Mouse (Mus musculus) brain, embryonic 14.5 days (tissue): Measurements from ENCODE around the gene Spata31d1c. TPM values are rescaled to one million over a fixed set of nuclear protein-coding genes. Genes with fewer than 3 reads are reported as not detected.

Experiments used
- DNase-seq: peaks from one replicate; pipeline ENCODE4 v3.0.0-alpha.2; 2011; ENCODE audit warnings: low read depth
- CTCF ChIP-seq: fragments of 200-500 bp; IDR thresholded peaks from 2 replicates; pipeline ENCODE4 v1.5.1; 2012; ENCODE audit warnings: inconsistent platforms, mild to moderate bottlenecking, moderate library complexity, borderline replicate concordance; ENCODE audit not compliant: insufficient read depth, insufficient read length; ENCODE audit errors: extremely low read depth
- POLR2A ChIP-seq: fragments of 200-500 bp; IDR thresholded peaks from 2 replicates; pipeline ENCODE4 v1.6.1; 2012; ENCODE audit warnings: mild to moderate bottlenecking, inconsistent platforms, borderline replicate concordance; ENCODE audit not compliant: poor library complexity, insufficient read depth, insufficient read length, severe bottlenecking; ENCODE audit errors: extremely low read depth
- polyA plus RNA-seq: library from polyadenylated mRNA; depleted of rRNA; stranded (reverse); fragments of >200 nt; gene quantifications from 2 replicates; pipeline ENCODE4 v1.2.3, GENCODE M21; 2012; rRNA removed

Spata31d1c gene
- polyA plus RNA-seq: not detected in 2 replicates

- DNase-seq: no peak
- TF ChIP-seq CTCF (no peak), POLR2A (no peak)
Measured at GRCm38 (mm10) chr13:65032758-65033157, at the start of gene Spata31d1c. Gene Spata31d1c, plus strand, starts transcription at chr13:65033058.

GRCm38 (mm10) chr13:64988828-64989227 is 44.0 kb upstream of the Spata31d1c start:
- DNase-seq: no peak
- TF ChIP-seq CTCF (no peak), POLR2A (no peak)

- no peak for TF ChIP-seq CTCF
- TF ChIP-seq POLR2A: no peak
- no peak for DNase-seq
Measured at GRCm38 (mm10) chr13:65005414-65005813, 27.4 kb upstream of the Spata31d1c start.

GRCm38 (mm10) chr13:65006760-65007159 is 26.1 kb upstream of the Spata31d1c start:
- TF ChIP-seq CTCF (no peak), POLR2A (no peak)
- DNase-seq: no peak

GRCm38 (mm10) chr13:65007971-65008370 is 24.9 kb upstream of the Spata31d1c start:
- no peak for TF ChIP-seq POLR2A
- TF ChIP-seq CTCF: no peak
- no peak for DNase-seq

GRCm38 (mm10) chr13:65011052-65011738 is 21.7 kb upstream of the Spata31d1c start:
- no peak for TF ChIP-seq CTCF
- TF ChIP-seq POLR2A: no peak

GRCm38 (mm10) chr13:65035057-65035456 is 2.2 kb downstream of the Spata31d1c start:
- peak; percentile 0 for DNase-seq
- no peak for TF ChIP-seq CTCF
- no peak for TF ChIP-seq POLR2A

More at GRCm38 (mm10) chr13:65011052-65011738, 21.7 kb upstream of the Spata31d1c start:
- no peak for DNase-seq

GRCm38 (mm10) chr13:65052660-65053059 is 19.8 kb downstream of the Spata31d1c start, which contains the start of gene Prss47:
Gene Prss47, minus strand, starts transcription at chr13:65052760.
- TF ChIP-seq CTCF (no peak), POLR2A (no peak)
- DNase-seq: no peak

GRCm38 (mm10) chr13:65069969-65070368 is 37.1 kb downstream of the Spata31d1c start:
- DNase-seq: no peak
- TF ChIP-seq CTCF (no peak), POLR2A (no peak)

Other genes starting within 250 kb of the Spata31d1c start
- gene Cntnap3, start 129.1 kb upstream of the Spata31d1c start, polyA plus RNA-seq: 1.5 and 1.9 TPM in 2 replicates
- gene Spata31, start 115.7 kb upstream of the Spata31d1c start, polyA plus RNA-seq: not detected in 2 replicates
- gene Prss47, start 19.7 kb downstream of the Spata31d1c start, polyA plus RNA-seq: not detected in 2 replicates
- 21.6 and 22.8 TPM in 2 replicates for gene Mfsd14b, start 79.9 kb downstream of the Spata31d1c start, polyA plus RNA-seq
- not detected in 2 replicates for gene Olfr465-ps1, start 105.0 kb downstream of the Spata31d1c start, polyA plus RNA-seq
- not detected in 2 replicates for gene Olfr466, start 117.2 kb downstream of the Spata31d1c start, polyA plus RNA-seq
- 0.08 TPM in 1 of 2 replicates, not detected in the other for gene Nlrp4f, start 172.9 kb downstream of the Spata31d1c start, polyA plus RNA-seq
- gene Gm10775, start 226.5 kb downstream of the Spata31d1c start, polyA plus RNA-seq: 0.11 and 0.29 TPM in 2 replicates
- 63.2 and 69.7 TPM in 2 replicates for gene Zfp369, start 245.8 kb downstream of the Spata31d1c start, polyA plus RNA-seq